Mouse (Mus musculus): Measurements from ENCODE around the gene Ccdc170. TPM values are rescaled to one million over a fixed set of nuclear protein-coding genes. Genes with fewer than 3 reads are reported as not detected.

The Ccdc170 gene
- not detected for polyA plus RNA-seq (2017; shearing (Covaris generic))

GRCm38 (mm10) chr10:4482355-4482754, at the start of gene Ccdc170:
Gene Ccdc170 (plus strand): TSS chr10:4482502.

GRCm38 (mm10) chr10:4611386-4612155, 129.3 kb downstream of the Ccdc170 start, which contains the start of gene Esr1:
Gene Esr1 (plus strand): TSS chr10:4611593.

Other genes starting within 250 kb of the Ccdc170 start
- gene Akap12, start 216.1 kb upstream of the Ccdc170 start, polyA plus RNA-seq (2017; shearing (Covaris generic)), result 10.8 TPM
- 25.2 TPM for gene Zbtb2, start 94.4 kb upstream of the Ccdc170 start, polyA plus RNA-seq (2017; shearing (Covaris generic))
- gene Rmnd1, start 50.1 kb upstream of the Ccdc170 start, polyA plus RNA-seq (2017; shearing (Covaris generic)), result 67.2 TPM
- 35.9 TPM for gene Armt1, start 50.0 kb upstream of the Ccdc170 start, polyA plus RNA-seq (2017; shearing (Covaris generic))
- gene Esr1, start 129.1 kb downstream of the Ccdc170 start, polyA plus RNA-seq (2017; shearing (Covaris generic)), result 2.8 TPM

All from inflammation-experienced regulatory T-cells, adult 16 weeks (primary cell).